Mouse (Mus musculus): ENCODE data around the gene Dpf3. TPM values are rescaled to one million over a fixed set of nuclear protein-coding genes. Genes with fewer than 3 reads are reported as not detected.
A peak's percentile ranks its signal among the peaks of the same experiment; 100 is the strongest.

The Dpf3 gene
- polyA plus RNA-seq, 1 experiment from 2014 or later: 14.9 TPM

DNA sequence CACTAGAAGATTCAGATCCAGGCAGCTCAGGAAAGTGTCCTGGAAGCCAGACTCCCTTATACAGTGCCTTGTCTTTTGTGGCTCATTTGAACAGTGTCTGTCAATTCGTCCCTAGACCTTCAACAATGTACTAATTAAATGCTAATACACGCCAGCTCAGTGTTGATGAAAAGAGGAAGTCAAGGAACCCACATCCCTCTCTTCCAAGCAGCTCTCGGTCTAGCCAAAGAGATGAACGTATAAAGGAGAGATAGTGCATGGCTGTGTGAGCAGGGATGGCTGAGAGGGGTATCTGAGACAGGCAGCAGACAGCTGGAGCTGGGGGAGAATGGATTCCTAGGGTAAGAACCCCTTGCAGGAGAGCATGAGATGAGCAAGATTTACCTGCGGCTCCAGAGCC, 189.2 kb downstream of the Dpf3 start:
- WGBS: 85% methylated on average over 5 of the region's 5 CpGs
- H3K27me3 ChIP-seq: no peaks in the 10 kb centered on the region
- peaks cover 22% of the 10 kb centered on the region for H3K4me1 ChIP-seq

DNA sequence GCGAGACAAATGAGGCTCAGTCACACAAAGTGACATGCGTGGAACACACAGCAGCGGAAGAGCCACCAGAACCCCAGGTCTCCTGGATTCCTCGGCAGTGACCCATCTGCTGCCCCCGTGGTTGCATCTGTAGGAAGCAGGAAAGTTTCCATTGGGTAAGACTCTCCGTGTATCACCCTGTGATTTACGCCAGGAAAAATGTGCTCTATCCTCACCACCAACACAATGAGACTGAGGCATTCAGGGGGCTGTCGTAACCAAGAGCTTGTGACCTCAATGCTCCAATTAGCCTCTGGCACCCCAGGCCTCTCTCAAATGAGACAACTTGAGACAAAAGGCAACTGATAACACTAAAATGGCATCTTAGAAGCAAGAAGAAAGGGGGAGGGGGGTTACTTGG, 192.5 kb downstream of the Dpf3 start:
- no peak overlapping the region for H3K4me2 ChIP-seq
- H3K4me1 ChIP-seq: no peaks in the 10 kb centered on the region
- H3K4me3 ChIP-seq (replicated peaks): no peak overlapping the region
- WGBS: 61% methylated on average over 8 of the region's 8 CpGs
- no peaks in the 10 kb centered on the region for H3K9me3 ChIP-seq (replicated peaks)
- H3K36me3 ChIP-seq: no peaks in the 10 kb centered on the region
- no peak overlapping the region for H3K27ac ChIP-seq
- no peak for ATAC-seq (replicated peaks; ENCODE audit: low FRiP score)
- H3K9ac ChIP-seq: no peak overlapping the region
- H3K27me3 ChIP-seq: no peaks in the 10 kb centered on the region

More for the DNA sequence above, 189.2 kb downstream of the Dpf3 start:
- Histone ChIP-seq H3K4me3 (replicated peaks) (no peak overlapping the region), H3K9me3 (replicated peaks) (no peaks in the 10 kb centered on the region), H3K36me3 (no peaks in the 10 kb centered on the region), H3K27ac (no peak overlapping the region), H3K4me2 (no peak overlapping the region), H3K9ac (no peak overlapping the region)
- ATAC-seq (replicated peaks; ENCODE audit: low FRiP score): no peak

DNA sequence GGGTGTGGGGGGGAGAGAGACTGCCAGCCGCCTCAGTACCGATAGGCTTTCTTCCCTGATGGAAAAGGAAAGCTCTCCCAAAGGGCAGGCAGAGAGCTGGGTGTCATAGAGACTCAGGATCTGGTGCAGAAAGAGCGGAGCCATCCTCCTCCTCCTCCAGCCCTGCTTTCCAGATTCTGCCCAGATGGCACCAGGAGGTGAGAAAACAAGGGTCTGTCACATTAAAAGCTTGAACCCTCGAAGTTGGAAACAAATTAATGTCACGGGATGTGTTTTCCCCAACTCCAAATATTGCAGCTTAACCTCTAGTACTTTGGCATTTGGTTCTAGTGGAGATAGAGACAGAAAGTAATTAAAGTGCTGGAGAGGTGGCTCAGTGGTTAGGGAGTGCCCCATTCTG, 195.6 kb downstream of the Dpf3 start:
- H3K9me3 ChIP-seq (replicated peaks): no peaks in the 10 kb centered on the region
- no peak for ATAC-seq (replicated peaks; ENCODE audit: low FRiP score)
- no peaks in the 10 kb centered on the region for H3K36me3 ChIP-seq
- peaks cover 4% of the 10 kb centered on the region for H3K4me1 ChIP-seq
- H3K9ac ChIP-seq: no peak overlapping the region
- WGBS: 70% methylated on average over 5 of the region's 5 CpGs
- no peaks in the 10 kb centered on the region for H3K27me3 ChIP-seq
- H3K4me2 ChIP-seq: no peak overlapping the region
- no peak overlapping the region for H3K27ac ChIP-seq
- H3K4me3 ChIP-seq (replicated peaks): no peak overlapping the region

DNA sequence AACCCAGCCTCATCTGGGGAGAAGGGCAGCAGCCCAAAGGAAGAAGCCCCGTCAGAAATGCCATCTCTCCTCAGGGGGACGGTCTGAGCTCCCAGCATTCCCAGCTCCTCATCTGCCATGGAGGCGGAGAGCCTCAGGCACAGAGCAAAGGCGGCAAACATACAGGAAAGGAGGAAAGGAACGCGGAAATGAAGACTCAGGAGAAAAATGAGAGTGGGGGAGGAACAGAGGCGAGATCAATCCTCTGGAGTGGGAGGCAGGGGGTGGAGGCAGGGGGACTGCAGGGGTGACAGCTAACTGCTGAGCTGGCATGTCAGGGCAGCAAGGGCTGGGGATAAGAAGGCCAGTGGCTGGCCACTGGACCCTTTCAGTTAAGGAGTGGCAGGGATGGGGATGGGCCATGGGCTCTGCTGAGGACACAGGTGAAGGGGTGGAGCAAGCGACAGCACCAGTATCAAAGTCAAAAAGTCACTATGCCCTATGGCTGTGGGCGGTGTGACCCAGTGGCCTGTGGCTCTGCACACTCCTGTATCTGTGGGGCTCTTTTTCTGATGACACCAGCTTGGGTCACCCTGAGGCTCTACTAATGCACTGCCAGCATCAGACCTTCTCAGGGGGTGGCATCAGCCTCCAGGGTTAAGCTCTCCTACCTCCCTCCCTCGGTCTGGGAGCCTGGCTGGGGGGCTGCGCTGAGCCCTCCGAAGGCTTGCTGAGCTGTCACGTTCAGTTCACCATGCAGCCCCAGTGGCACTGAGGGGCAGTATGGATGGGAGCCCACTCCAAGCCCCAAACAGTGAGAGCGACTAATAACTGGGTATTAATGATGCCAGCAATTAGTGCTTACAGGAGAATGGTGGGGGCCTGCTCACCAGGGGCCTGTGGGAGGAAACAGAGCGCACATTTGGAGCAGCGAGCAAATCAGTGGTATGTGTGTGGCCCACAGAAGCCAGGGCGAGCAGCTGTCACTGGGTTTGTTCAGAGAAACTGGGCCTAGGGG, 200.7 kb downstream of the Dpf3 start:
- Histone ChIP-seq H3K36me3 (no peaks in the 10 kb centered on the region), H3K27me3 (no peaks in the 10 kb centered on the region), H3K4me1 (peaks cover 11% of the 10 kb centered on the region), H3K4me2 (no peak overlapping the region), H3K9me3 (replicated peaks) (no peaks in the 10 kb centered on the region), H3K9ac (no peak overlapping the region), H3K4me3 (replicated peaks) (no peak overlapping the region), H3K27ac (no peak overlapping the region)
- ATAC-seq (replicated peaks; ENCODE audit: low FRiP score): peak; percentile 80
- WGBS: 53% methylated on average over 17 of the region's 17 CpGs

DNA sequence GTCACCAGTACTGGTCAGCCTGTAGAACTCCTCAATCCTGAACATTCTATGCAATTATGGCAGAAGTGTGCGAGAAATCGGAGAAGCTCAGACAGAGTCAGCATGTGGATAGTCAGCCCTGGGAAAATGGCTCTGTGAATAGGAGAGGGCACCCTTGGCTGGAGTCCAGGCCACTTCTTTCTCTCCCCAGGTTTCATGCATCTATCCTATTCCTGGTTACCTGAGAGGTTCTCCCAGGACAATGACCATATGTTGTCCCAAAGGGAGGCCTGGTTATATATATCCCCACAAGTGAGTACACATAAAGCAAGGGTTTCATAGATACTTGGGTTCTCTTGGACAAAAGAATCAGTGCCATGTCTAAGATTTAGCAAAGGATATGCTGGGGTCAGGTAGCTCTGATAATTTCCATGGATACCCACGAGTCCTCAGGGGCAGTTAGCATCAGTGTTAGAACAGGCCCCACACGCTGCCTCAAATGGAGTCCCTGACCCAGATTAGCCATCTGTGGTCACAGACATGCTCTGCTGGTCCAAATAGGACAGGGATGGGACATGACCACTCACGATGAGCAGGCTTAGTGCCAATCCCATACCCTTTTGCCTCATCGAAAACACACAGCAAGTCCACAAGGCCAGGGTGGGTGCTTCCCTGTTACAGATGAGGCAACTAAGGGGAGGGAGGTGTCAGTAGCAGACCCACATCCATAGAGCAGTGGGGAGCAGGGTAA, 203.8 kb downstream of the Dpf3 start:
- H3K9ac ChIP-seq: no peak overlapping the region
- H3K9me3 ChIP-seq (replicated peaks): no peaks in the 10 kb centered on the region
- H3K36me3 ChIP-seq: no peaks in the 10 kb centered on the region
- no peak overlapping the region for H3K4me2 ChIP-seq
- ATAC-seq (replicated peaks; ENCODE audit: low FRiP score): no peak
- no peak overlapping the region for H3K4me3 ChIP-seq (replicated peaks)
- H3K4me1 ChIP-seq: peaks cover 11% of the 10 kb centered on the region
- H3K27ac ChIP-seq: no peak overlapping the region
- no peaks in the 10 kb centered on the region for H3K27me3 ChIP-seq
- WGBS: 89% methylated on average over 6 of the region's 6 CpGs

DNA sequence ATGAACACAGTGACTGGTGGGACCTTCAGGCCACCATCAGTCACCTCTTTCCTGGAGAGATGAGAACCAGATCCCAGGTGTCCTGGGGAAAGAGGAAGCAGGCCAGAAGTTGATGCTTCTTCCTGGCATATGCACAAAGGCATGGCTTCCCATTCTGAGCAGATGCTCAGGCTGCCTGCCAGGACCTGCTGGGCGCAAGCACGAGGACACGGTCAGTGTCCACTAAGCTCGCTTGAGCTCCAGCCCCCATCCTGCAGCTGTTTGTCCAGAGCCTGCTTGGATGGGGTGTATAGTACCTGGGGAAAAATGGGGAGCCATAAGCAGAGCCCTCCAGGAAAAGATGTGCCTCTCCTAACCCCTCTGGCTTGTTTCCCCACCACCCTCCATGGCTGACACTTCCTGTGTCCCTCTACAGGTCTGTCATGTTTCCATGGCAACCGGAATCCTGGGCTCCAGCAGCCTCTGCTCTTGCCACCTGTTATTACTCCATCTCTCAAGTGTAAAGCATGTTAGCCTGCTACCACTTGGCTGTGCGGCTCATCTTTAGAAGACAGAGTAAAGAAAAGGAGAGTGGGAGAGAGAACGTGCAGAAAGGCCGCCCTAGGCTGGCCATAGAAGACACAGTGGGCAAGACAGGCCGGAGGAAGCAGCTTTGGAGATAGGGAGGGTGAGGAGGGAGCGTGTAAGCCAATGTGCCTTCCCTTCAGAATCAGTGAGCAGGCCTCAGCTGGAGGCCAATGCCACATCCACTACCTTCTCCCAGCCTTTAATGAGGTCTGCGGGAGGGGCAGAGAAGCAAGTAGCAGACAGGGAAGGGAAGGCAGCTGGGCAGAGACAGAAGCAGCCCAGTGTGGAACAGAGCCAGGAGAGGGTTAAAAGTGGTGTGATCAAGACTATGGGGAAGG, 209.7 kb downstream of the Dpf3 start:
- Histone ChIP-seq H3K4me3 (replicated peaks) (no peak overlapping the region), H3K36me3 (no peaks in the 10 kb centered on the region), H3K27me3 (no peaks in the 10 kb centered on the region), H3K9me3 (replicated peaks) (no peaks in the 10 kb centered on the region), H3K9ac (no peak overlapping the region), H3K27ac (no peak overlapping the region), H3K4me1 (peaks cover 6% of the 10 kb centered on the region; the same call in 1 of the 2 replicates), H3K4me2 (no peak overlapping the region)
- WGBS: 80% methylated on average over 11 of the region's 11 CpGs
- no peak for ATAC-seq (replicated peaks; ENCODE audit: low FRiP score)

DNA sequence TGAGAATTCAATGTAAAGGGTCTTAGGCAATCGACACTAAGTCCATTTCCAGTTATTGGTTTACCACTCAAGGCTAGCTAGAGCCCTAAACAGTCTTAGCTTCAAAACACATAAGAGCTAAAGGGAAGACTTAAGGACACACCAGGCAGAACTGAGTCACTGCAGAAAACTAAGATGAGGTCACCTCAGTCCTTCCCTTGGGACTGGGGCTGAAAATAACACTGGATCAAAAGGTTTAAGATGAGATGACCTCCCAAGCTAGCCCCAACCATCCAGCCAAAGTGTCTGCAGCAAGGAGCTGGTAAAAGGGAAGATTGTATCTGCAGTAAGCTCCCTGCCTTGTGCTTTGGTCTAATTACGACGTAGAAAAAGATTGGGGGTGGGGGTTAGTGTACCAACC, 216.3 kb downstream of the Dpf3 start:
- Histone ChIP-seq H3K9me3 (replicated peaks) (no peaks in the 10 kb centered on the region), H3K4me1 (peaks cover 7% of the 10 kb centered on the region; the same call in 1 of the 2 replicates), H3K9ac (no peak overlapping the region), H3K36me3 (no peaks in the 10 kb centered on the region), H3K4me2 (no peak overlapping the region), H3K27me3 (no peaks in the 10 kb centered on the region), H3K4me3 (replicated peaks) (no peak overlapping the region), H3K27ac (no peak overlapping the region)
- 80% methylated on average over 3 of the region's 3 CpGs for WGBS
- ATAC-seq (replicated peaks; ENCODE audit: low FRiP score): no peak

DNA sequence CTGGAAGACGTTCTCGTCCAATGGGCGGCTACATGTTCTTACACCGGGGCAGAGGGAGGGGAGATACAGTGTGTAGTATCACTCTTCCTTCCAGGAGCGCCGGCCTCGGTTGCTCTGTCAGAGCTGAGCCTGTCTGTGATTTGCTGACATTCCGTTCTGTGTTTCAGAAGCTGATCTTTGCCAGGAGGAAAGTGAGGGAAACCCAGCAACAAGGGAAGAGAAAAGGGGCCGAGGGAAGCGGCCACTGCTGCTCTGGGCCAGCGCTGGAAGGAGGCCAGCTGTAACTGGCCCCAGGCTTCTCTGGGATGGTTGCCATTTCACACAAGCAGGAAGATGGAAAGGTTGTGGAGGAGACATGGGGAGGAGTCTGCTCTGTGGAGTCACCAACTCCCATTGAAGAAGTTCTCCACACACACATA, 219.0 kb downstream of the Dpf3 start:
- Histone ChIP-seq H3K27me3 (no peaks in the 10 kb centered on the region), H3K27ac (peak overlapping the region; percentile 72), H3K4me1 (peaks cover 7% of the 10 kb centered on the region; the same call in 1 of the 2 replicates), H3K4me2 (peak overlapping the region; percentile 13; the same call in 1 of the 2 replicates), H3K9ac (no peak overlapping the region), H3K4me3 (replicated peaks) (no peak overlapping the region), H3K9me3 (replicated peaks) (no peaks in the 10 kb centered on the region), H3K36me3 (no peaks in the 10 kb centered on the region)
- peak; percentile 67 for ATAC-seq (replicated peaks; ENCODE audit: low FRiP score)
- WGBS: 52% methylated on average over 11 of the region's 11 CpGs

DNA sequence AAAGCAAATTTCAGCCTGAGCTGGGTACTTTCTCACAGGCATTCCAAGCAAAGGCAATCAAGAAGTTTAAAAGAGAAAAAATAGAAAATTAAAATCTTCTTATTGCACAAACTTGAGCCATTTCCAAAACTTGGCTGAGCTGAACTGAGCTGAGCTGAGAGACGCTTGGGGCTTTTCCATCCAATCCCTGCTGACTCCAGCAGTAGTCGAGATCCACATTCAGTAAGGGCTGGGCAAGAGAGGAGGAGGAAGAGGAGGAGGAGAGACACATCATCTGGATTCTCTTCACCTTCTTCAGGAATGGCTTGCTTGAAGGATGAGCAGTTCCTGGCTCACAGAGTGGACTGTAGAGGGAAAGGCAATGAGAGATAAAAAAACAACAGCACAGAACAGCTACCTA, 227.0 kb downstream of the Dpf3 start:
- no peaks in the 10 kb centered on the region for H3K9me3 ChIP-seq (replicated peaks)
- H3K9ac ChIP-seq: no peak overlapping the region
- no peak overlapping the region for H3K4me2 ChIP-seq
- no peak overlapping the region for H3K27ac ChIP-seq
- H3K4me1 ChIP-seq: no peaks in the 10 kb centered on the region
- H3K4me3 ChIP-seq (replicated peaks): no peak overlapping the region
- WGBS: 78% methylated on average over 2 of the region's 2 CpGs
- no peaks in the 10 kb centered on the region for H3K27me3 ChIP-seq
- H3K36me3 ChIP-seq: no peaks in the 10 kb centered on the region
- no peak for ATAC-seq (replicated peaks; ENCODE audit: low FRiP score)

DNA sequence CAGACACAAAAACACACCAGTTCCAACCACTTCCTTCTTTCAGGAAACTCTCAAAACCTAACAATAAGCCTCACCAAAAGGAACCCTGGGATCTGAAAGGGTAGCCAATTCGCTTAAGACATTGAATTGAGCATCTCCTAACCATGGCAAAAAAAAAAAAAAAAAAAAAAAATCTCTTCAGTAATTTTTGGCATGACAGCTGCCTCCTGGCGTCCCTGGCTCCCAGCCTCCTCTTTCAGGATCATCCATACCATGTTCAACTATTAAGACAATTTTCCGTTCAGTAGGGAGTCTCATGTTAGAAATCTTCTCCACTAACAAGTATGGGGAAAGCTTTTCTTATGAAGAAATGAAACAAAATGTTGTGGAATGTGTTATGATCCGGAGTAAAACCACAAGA, 233.1 kb downstream of the Dpf3 start:
- Histone ChIP-seq H3K27ac (no peak overlapping the region), H3K4me2 (no peak overlapping the region), H3K9me3 (replicated peaks) (no peaks in the 10 kb centered on the region), H3K27me3 (no peaks in the 10 kb centered on the region), H3K9ac (no peak overlapping the region), H3K4me3 (replicated peaks) (no peak overlapping the region), H3K4me1 (no peaks in the 10 kb centered on the region), H3K36me3 (no peaks in the 10 kb centered on the region)
- 93% methylated on average over 4 of the region's 4 CpGs for WGBS
- no peak for ATAC-seq (replicated peaks; ENCODE audit: low FRiP score)

DNA sequence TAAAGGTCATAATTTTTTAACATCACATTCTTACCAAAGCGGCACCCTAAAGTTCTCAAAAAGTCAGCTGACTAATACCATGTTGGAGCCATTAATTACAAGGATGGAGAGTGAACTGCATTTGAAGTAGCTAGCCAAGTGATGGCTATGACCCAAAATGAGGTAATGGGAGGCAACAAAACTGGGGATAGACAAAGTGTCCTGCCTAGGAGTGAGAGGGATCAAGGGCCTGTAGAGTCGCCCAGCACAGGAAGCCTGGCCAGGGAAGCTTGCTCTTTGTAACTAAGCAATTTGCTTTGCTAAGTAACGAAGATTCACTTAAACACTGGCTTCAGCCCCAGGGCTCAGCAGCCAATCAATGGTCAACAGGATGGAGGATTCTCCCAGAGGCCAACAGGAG, 238.4 kb downstream of the Dpf3 start:
- Histone ChIP-seq H3K9me3 (replicated peaks) (no peaks in the 10 kb centered on the region), H3K27me3 (no peaks in the 10 kb centered on the region), H3K4me2 (no peak overlapping the region), H3K4me3 (replicated peaks) (no peak overlapping the region), H3K36me3 (no peaks in the 10 kb centered on the region), H3K27ac (no peak overlapping the region), H3K9ac (no peak overlapping the region), H3K4me1 (no peaks in the 10 kb centered on the region)
- no peak for ATAC-seq (replicated peaks; ENCODE audit: low FRiP score)
- WGBS: 84% methylated on average over 3 of the region's 3 CpGs

Measured in kidney, embryonic 15.5 days (tissue).